Mouse (Mus musculus) layer of hippocampus, postnatal 14 days (tissue): ENCODE measurements around the gene Ankrd53. TPM values are rescaled to one million over a fixed set of nuclear protein-coding genes. Genes with fewer than 3 reads are reported as not detected.

Experiments used
- DNase-seq, 2 experiments: peaks; one replicate each; pipeline ENCODE4 v3.0.0; 2021 to 2022; ENCODE audit warnings: low spot score in 2 of 2, mixed read lengths in 1 of 2
- long read RNA-seq, 2 experiments: library from polyadenylated mRNA; stranded (forward); transcript quantifications; one replicate each; pipeline ENCODE4 v2.0.0; 2021
- total RNA-seq, 2 experiments: library from RNA; stranded (reverse); gene quantifications; 2 replicates each; pipeline ENCODE4 v1.2.3; 2021

Ankrd53 gene
- not detected for total RNA-seq
- long read RNA-seq, experiment 1, partial matches to known transcripts, result 0 of 2 reads
- long read RNA-seq, experiment 1, other reads (novel, unspliced or antisense), result 2 of 2 reads
- long read RNA-seq, experiment 2, result 0 reads

DNA sequence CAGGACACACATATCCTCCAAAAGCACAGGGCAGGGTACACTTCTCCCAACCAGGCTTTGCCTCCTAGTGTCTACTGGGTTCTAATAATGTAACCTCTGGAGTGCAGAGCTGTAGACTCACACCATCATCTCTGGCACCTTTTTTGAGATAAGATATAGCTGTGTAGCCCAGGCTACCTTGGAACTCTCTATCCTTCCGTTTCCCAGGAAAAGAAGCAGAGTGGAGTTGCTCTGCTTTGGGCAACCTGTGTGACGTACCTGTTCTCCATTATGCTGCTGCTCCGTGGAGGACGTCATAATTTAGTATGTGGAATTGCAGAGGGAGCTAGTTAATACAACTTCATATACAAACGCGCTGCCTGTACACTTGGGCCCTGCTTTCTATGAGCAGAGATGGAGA, at the start of gene Ankrd53:
TSS of gene Ankrd53 (plus strand) at position 301 of the 400 bp plus-strand sequence.
- DNase-seq, result no peak

DNA sequence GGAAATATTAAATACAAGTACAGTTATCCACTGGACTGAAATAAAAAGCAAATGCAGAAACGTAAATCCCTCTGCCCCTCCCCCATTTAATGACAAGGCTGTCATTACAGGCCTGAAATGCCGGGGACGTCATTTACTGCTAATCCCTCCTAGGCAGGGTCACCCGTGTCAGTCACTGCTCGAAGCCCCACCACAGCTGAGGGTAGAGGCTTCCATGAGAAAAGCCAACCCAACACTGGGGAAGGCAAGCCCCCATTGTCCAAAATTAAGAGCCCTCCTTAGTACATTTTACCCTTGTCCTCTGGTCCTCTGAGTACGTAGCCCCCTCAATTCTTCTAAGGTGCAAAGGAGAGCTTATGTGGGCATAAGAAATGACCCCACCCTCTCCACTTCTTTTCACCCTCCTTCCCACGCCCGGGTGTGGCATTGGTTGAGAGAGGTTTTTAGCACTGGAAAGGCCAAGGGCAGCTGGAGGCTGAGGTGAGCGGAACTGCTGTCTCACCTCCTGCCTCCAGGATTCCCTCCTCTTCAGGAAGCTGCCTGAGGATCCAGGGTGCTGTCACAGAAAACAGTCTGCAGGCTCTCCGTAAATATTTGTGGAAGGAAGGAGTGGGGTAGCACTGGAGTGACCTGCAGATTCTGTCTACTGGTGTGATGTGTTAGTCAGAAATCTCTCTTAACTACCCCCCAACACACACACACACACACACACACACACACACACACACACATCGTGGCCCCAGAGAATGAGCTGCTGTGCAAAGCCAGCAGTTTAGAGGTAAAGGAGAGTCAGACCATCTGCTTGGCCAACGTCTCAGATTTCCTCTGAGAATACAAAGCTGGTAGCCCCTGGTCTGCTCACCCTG, 48.9 kb upstream of the Ankrd53 start:
- DNase-seq, result no peak

DNA sequence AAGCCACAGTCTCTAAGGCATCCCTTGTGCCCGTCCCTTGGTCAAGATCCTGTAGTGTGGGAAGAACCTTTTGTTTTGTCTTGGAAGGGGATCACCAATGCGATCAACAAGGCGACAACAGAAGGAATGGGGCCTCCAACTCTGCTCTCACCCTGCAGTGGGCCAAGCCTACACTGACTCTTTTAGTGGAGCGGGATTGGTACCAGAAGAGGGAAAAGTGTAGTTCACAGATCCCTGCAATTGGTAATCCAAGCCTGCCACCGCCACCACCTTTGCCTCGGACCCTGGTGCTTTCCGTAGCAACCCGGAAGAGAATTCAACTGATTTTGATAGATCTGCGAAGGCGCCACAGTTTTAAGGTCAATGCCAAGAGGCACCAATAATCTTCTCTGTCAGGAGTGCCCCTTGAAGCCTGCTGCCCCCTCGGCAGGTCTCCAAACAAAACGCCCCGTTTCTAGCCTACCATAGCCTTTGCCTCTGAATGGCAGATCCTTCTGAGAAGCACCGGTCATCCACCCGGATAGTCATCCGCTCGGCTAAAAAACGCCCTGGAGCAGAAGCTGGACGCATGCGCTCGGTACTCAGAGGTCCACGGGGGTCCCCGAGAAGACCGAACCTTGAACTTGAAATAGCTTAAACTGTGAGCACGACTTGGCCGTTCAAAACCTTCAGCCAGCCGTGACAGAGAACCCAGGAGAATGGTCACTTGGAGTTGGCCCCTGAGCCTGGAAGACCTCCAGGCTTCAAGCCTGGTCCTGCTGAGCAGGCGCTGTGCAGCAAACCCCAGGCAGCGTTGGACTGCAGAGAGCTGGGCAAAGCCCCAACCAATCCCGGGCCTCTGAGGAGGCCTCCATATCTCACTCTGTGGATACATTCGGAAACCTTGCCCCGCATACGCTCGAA, 48.0 kb upstream of the Ankrd53 start:
- DNase-seq, result no peak

DNA sequence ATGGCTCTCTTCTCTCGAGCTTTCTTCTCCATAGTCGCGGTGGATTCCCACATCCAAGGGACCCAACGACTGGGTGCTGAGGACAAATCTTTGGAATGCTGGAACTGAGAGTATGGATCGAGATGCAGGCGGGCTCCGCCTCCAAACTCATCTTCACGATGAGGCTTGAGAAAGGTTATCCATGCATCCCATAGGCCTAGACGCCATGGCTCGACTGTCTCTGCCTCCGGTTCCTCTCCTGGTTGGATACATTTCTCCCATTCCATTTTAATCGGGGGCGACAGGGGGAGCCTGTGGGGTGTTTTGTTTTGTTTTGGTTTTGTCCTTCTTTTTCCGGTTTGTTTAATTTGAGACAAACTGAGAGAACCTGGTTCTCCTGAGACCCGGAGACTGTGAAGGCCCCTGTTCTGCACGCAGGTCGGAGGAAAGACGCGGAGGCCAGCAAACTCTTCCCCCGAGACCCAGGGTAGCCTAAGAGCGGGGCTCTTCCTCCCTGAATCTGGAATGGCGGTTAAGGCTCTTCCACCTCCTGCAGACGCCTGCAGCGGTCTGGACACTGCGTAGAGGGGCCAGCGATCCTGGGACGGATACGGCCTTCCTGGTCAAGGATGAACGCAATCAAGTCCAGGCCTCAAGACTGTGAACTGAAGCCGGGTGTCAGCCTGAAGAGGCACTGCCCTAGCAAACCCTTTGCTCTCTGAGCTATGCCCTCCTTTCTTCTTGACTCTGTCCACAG, 46.8 kb upstream of the Ankrd53 start:
- DNase-seq, result no peak

- DNase-seq, result no peak
Observed at GRCm38 (mm10) chr6:83717026-83717425, 45.4 kb upstream of the Ankrd53 start.

DNA sequence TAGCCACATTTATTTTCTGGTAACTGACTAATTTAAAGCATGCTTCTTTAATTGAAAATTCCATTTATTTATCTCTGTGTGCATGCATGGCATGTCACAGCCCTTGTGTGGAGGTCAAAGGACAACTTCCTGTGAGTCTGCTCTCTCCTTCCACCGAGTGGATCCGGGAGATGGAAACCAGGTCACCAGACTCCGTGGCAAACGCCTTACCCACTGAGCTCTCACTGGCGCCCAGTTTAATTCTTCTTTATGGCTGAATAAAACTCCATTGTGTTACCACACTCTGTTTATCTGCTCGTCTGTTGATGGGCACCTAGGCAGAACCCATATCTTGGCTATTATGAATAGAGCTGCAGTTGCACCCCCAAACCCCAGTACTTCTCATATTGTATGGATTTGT, 39.9 kb upstream of the Ankrd53 start:
- no peak for DNase-seq

DNA sequence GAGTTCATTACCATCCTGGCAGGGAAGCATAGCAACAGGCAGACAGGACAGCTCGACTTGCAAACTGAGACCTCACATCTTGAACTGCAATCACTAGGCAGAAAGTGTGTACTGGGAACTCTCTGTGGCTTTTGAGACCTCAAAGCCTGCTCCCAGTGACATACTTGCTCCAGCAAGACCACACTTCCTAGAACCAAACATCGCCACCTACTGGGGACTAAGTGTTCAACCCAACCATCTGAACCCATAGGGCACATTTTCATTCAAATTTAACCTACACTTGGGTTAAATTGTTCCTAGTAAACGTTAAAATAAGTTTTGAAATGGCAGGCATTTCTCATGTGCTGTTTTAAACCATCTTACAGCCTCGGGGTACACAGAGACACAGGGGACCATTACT, 35.3 kb upstream of the Ankrd53 start:
- no peak for DNase-seq

GRCm38 (mm10) chr6:83728488-83728887, 34.0 kb upstream of the Ankrd53 start:
- no peak for DNase-seq

- DNase-seq, result peak in 1 of 2 experiments; percentile 7
Observed at GRCm38 (mm10) chr6:83729350-83729970, 33.0 kb upstream of the Ankrd53 start.

DNA sequence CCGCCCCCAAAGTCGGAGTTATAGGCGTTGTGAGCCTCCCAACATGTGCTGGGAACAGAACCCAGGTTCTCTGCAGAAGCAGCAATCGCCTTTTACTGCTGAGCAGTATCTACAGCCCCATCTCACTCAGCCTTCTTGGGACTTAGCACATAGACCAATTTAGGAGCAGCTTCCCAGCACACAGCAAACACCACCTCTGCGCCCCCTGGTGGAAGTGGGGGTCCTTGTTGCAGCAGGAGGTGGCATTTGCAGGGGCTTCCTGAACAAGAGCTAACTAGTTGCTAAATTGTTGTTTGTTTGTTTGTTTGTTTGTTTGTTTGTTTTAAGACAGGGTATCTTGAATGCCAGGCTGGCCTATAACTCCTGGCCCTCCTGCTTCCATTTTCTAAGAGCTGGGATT, 31.3 kb upstream of the Ankrd53 start:
- DNase-seq, result peak; percentile 9 to 36

- DNase-seq, result no peak
Observed at GRCm38 (mm10) chr6:83737311-83737710, 25.1 kb upstream of the Ankrd53 start.

- no peak for DNase-seq
Observed at GRCm38 (mm10) chr6:83738596-83738995, 23.8 kb upstream of the Ankrd53 start.

GRCm38 (mm10) chr6:83742761-83743160, 19.7 kb upstream of the Ankrd53 start, which contains the start of gene Atp6v1b1:
Atp6v1b1 (plus strand) TSS chr6:83742990.
- no peak for DNase-seq

DNA sequence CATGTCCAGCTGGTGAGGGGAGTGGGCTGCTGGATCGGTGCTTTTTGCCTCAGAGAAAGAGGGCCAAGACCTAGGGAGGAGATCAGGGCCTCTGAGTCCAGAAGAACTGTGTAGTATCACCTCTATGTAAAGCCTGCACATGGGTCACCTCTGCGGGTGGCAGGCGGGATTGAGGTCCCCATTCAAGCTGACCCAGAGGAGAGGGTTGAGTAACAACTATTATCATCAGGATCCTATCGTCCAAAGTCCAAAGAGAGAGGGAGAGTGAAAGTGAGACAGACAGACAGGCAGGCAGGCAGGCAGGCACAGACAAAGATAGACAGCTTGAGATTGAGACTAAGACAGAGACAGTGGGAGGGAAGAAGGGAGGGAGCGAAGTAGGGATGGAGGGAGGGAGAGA, 19.2 kb upstream of the Ankrd53 start:
- DNase-seq, result no peak

DNA sequence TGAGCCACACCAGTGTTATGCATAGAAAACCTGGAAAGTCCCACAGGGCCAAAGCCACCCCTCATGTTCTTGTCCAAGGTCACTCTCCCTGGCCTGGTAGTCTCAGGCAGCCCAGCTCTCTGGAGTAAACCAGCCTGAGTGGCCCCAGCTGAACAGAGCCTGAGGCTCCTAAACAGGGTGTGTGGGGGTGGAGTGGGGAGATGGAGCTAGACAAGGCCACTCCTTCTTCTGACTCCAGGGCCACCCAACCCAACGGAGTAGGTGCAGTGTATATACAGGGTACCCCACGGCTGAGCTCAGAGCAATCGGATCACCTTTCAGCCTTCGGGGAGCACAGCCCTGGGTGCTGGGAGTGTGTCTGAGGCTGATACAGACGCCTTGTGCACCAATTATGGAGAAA, 18.3 kb upstream of the Ankrd53 start:
- no peak for DNase-seq

DNA sequence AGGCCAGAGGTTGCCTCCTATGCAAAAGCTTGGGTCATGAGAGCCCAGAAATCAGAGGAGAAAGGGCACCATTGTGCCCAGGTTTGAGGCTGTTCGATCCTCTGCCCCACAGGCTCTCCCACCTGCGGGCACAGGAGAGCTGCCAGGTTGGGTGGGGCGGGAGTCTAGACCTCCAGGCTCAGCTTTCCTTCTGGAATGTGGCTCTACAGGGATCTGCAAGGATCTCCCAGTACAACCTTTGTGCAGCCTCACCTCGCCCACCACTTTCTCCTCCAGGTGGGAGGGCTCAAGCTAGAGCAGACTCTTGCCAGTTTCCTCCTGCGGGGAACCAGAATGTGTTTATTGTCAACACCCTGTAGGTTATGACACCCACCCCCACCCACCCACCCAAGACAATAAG, 17.9 kb upstream of the Ankrd53 start:
- DNase-seq, result no peak

DNA sequence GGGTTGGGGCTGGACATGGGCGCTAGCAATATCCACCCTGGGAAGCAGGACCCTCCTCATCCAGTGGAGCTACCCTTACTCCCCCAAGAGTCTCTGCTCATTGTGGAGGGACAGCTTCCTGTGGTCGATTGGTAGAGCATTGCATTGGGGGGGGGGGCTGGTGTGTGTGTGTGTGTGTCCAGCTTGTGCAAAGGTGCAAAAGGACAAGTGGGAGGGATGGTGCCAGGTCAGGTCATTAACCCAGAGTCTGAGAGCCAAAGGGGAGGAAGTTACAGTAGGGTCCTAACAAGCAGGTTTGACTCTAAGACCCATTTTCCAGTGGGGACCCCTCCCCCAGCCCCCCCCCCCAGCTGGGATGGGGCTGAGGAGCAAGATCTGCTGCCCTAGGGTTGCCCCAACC, 17.0 kb upstream of the Ankrd53 start:
- DNase-seq, result no peak

GRCm38 (mm10) chr6:83749286-83749685, 13.2 kb upstream of the Ankrd53 start:
- no peak for DNase-seq

DNA sequence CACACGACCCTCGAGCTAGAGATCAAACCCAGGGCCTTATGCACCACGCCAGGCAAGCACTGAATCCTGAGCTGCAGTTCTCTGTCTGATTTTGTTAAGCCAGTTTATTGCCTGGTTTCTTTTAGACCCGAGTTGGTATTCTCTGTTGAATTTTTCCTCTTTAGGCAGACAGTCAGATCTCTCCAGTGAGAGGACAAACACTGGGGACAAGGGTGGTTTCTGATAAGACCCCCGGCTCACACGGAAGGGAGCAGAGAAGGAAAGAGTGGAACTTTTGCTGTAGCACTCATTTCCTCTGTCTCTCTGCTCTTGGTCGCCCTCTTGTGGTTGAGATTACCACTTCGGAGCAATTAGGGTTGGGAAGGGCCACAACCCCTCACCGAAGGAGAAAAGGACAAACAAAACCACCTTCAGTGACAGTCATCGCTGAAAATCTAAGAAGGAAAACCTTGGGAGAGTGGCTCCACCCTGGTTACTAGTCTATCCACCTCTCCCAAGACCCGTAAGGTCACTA, 12.2 kb upstream of the Ankrd53 start:
- peak; percentile 35 to 40 for DNase-seq

- no peak for DNase-seq
Observed at GRCm38 (mm10) chr6:83756051-83756450, 6.4 kb upstream of the Ankrd53 start.
